Mouse (Mus musculus) liver, adult 2 months (tissue): ENCODE measurements around the gene Dpp8.

Experiments
- CTCF ChIP-seq: fragments of 200-500 bp; IDR thresholded peaks from 2 replicates; pipeline ENCODE4 v1.5.1; 2011; ENCODE audit warnings: low read depth, low read length, control low read depth
- POLR2A ChIP-seq: fragments of 200-500 bp; IDR thresholded peaks from 2 replicates; pipeline ENCODE4 v1.6.1; 2011; ENCODE audit warnings: low read length, control low read depth; ENCODE audit not compliant: insufficient read depth; ENCODE audit errors: extremely low read depth

- TF ChIP-seq CTCF (no peak), POLR2A (no peak)
These were observed 15.0 kb upstream of the Dpp8 start for GRCm38 (mm10) chr9:65016978-65017827.
